Comparison of ENCODE assay signal across 8 mouse cellular contexts in the genomic region with DNA sequence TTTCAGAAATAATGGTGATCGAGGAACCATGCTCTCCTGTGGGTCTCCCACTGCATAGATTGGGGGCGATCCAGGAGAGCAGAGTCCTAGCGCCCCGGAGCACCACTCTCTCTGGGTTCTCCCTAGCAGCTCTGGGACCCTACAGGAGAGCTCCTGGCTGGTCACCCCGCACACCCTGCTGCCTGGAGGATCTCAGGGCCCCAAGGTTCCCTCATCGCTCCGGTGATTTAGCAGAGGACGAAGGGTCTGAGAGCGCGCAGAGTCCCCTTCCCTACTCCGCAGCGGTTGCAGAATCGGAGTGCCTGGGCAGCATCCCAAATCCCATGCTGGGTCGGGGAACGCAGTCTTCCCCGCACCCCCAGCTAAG. TPM values are rescaled to one million over a fixed set of nuclear protein-coding genes. Genes with fewer than 3 reads are reported as not detected.
DNase-seq lines count a peak whose midpoint lies in the region; ATAC-seq and TF ChIP-seq lines count a peak whose summit lies in the region.

No protein-coding gene starts in this region.

- H3K36me3 ChIP-seq in heart, embryonic 14.5 days (ENCODE audit: control insufficient read depth, insufficient read depth, low read length) = no peaks in the 10 kb centered on the region
- H3K36me3 ChIP-seq in CH12.LX (replicated peaks in 1 of 2; ENCODE audit: control insufficient read depth in 1 of 2, insufficient read depth in 1 of 2, low read length in 1 of 2) = peaks cover 0 to 2% of the 10 kb centered on the region in 2 experiments
- H3K36me3 ChIP-seq in embryonic facial prominence, embryonic 14.5 days (ENCODE audit: control insufficient read depth, insufficient read depth, low read length) = no peaks in the 10 kb centered on the region
- no peaks in the 10 kb centered on the region; the same call in 1 of the 2 replicates for H3K36me3 ChIP-seq in limb, embryonic 13.5 days
- H3K36me3 ChIP-seq in neural tube, embryonic 15.5 days = no peaks in the 10 kb centered on the region

- peak; percentile 50 for ATAC-seq in heart, embryonic 14.5 days (ENCODE audit: insufficient number of reproducible peaks, insufficient read depth, low FRiP score, low read depth)
- peak; percentile 73 for ATAC-seq in embryonic facial prominence, embryonic 14.5 days (ENCODE audit: low read depth)
- peak; percentile 42; the same call in 1 of the 2 replicates for ATAC-seq in limb, embryonic 13.5 days (ENCODE audit: low FRiP score, low read depth)
- peak; percentile 79 for ATAC-seq in neural tube, embryonic 15.5 days (ENCODE audit: low FRiP score)

- in situ Hi-C loops in CH12.LX (cut with MboI; ENCODE audit: low pct_ligation_motif_present, low pct_unique_long_range_greater_than_20kb, low sequenced_read_pairs) = no loop called here

- 0% methylated on average over 16 of the region's 16 CpGs for WGBS in heart, embryonic 14.5 days
- 0% methylated on average over 10 of the region's 16 CpGs for WGBS in embryonic facial prominence, embryonic 14.5 days
- WGBS in limb, embryonic 13.5 days = under 1% methylated on average over 16 of the region's 16 CpGs
- 0% methylated on average over 16 of the region's 16 CpGs for WGBS in neural tube, embryonic 15.5 days

- no peaks in the 10 kb centered on the region for H3K9me3 ChIP-seq in heart, embryonic 14.5 days (ENCODE audit: control insufficient read depth, low read length)
- no peaks in the 10 kb centered on the region for H3K9me3 ChIP-seq in CH12.LX (replicated peaks; ENCODE audit: low read length)
- H3K9me3 ChIP-seq in embryonic facial prominence, embryonic 14.5 days (ENCODE audit: control insufficient read depth, low read length) = peaks cover 10% of the 10 kb centered on the region
- H3K9me3 ChIP-seq in limb, embryonic 13.5 days = peaks cover 6% of the 10 kb centered on the region; the same call in 1 of the 2 replicates
- H3K9me3 ChIP-seq in neural tube, embryonic 15.5 days (replicated peaks) = no peaks in the 10 kb centered on the region

- H3K27ac ChIP-seq in heart, embryonic 14.5 days (replicated peaks in 1 of 2; ENCODE audit: control insufficient read depth in 1 of 2, insufficient read depth in 1 of 2, low read depth in 2 of 2, low read length in 2 of 2) = peak overlapping the region; percentile 84 to 88
- H3K27ac ChIP-seq in CH12.LX (ENCODE audit: insufficient read depth, low read depth) = peak overlapping the region; percentile 89
- peak overlapping the region; percentile 77 for H3K27ac ChIP-seq in embryonic facial prominence, embryonic 14.5 days (replicated peaks; ENCODE audit: low read depth, low read length)
- H3K27ac ChIP-seq in limb, embryonic 13.5 days = peak overlapping the region; percentile 86
- peak overlapping the region; percentile 82 for H3K27ac ChIP-seq in neural tube, embryonic 15.5 days (replicated peaks)

- no peak for TF ChIP-seq CTCF in CH12.LX (conservative IDR thresholded peaks at IDR 0.05 in 1 of 2, IDR thresholded peaks at IDR 0.05 in 1 of 2; ENCODE audit: low read depth in 2 of 2, low read length in 2 of 2)

- H3K79me2 ChIP-seq in CH12.LX (replicated peaks; ENCODE audit: control insufficient read depth, extremely low read depth, insufficient read depth, poor library complexity, severe bottlenecking) = peaks cover 60% of the 10 kb centered on the region

- dilution Hi-C loops in CH12.LX (cut with MboI; ENCODE audit: extremely low pct_ligation_motif_present, extremely low pct_unique_long_range_greater_than_20kb, low sequenced_read_pairs) = no loop called here

- DNase-seq in heart, postnatal 14 days = no peak
- DNase-seq in CH12.LX (ENCODE audit: extremely low read depth) = no peak
- no peak for DNase-seq in embryonic facial prominence, embryonic 14.5 days (ENCODE audit: low spot score)
- DNase-seq in layer of hippocampus, adult 9-11 months = no peak
- no peak for DNase-seq in kidney, postnatal 36 days

- no peaks in the 10 kb centered on the region for H3K27me3 ChIP-seq in heart, embryonic 14.5 days (ENCODE audit: control insufficient read depth, insufficient read depth, low read length)
- no peaks in the 10 kb centered on the region for H3K27me3 ChIP-seq in CH12.LX (replicated peaks)
- H3K27me3 ChIP-seq in embryonic facial prominence, embryonic 14.5 days (replicated peaks; ENCODE audit: control insufficient read depth, insufficient read depth, low read length) = no peaks in the 10 kb centered on the region
- H3K27me3 ChIP-seq in limb, embryonic 13.5 days = no peaks in the 10 kb centered on the region
- H3K27me3 ChIP-seq in neural tube, embryonic 15.5 days (replicated peaks) = peaks cover 6% of the 10 kb centered on the region; the same call in 1 of the 2 replicates

- intact Hi-C loops in heart, postnatal 14 days (cut with DNase I) = loop anchor here (2.0 to 10.0 kb wide), 4 partner anchors 45 to 212 kb away; no protein-coding TSS in a partner anchor

- no peak for TF ChIP-seq EP300 in CH12.LX (IDR thresholded peaks at IDR 0.05; ENCODE audit: low read length)

- no peak for TF ChIP-seq RAD21 in CH12.LX (IDR thresholded peaks at IDR 0.05; ENCODE audit: low read depth, low read length)

- peak overlapping the region; percentile 96 for H3K9ac ChIP-seq in heart, embryonic 14.5 days (ENCODE audit: low read length)
- peak overlapping the region; percentile 93 for H3K9ac ChIP-seq in CH12.LX (ENCODE audit: insufficient read depth, low read depth)
- H3K9ac ChIP-seq in embryonic facial prominence, embryonic 14.5 days (ENCODE audit: low read depth, low read length) = peak overlapping the region; percentile 81
- peak overlapping the region; percentile 88 for H3K9ac ChIP-seq in limb, embryonic 13.5 days
- H3K9ac ChIP-seq in neural tube, embryonic 15.5 days (replicated peaks) = peak overlapping the region; percentile 80

- H3K4me2 ChIP-seq in heart, embryonic 14.5 days (ENCODE audit: low read length) = peak overlapping the region; percentile 88
- no peak overlapping the region for H3K4me2 ChIP-seq in CH12.LX (ENCODE audit: insufficient read depth, low read depth, poor library complexity, severe bottlenecking)
- H3K4me2 ChIP-seq in embryonic facial prominence, embryonic 14.5 days (ENCODE audit: low read depth, low read length) = peak overlapping the region; percentile 73
- peak overlapping the region; percentile 87 for H3K4me2 ChIP-seq in limb, embryonic 13.5 days (replicated peaks)
- H3K4me2 ChIP-seq in neural tube, embryonic 15.5 days = peak overlapping the region; percentile 90

- TF ChIP-seq POLR2A in CH12.LX (IDR thresholded peaks at IDR 0.05; ENCODE audit: low read depth, low read length) = no peak

- peak overlapping the region; percentile 90 to 92 for H3K4me3 ChIP-seq in heart, embryonic 14.5 days (ENCODE audit: control insufficient read depth in 1 of 2, insufficient read depth in 1 of 2, low read depth in 1 of 2, low read length in 2 of 2)
- H3K4me3 ChIP-seq in CH12.LX (replicated peaks in 1 of 3; ENCODE audit: low read depth in 2 of 3, low read length in 2 of 3, poor library complexity in 1 of 3) = peak overlapping the region; percentile 89 to 97 (median 95)
- peak overlapping the region; percentile 78 for H3K4me3 ChIP-seq in embryonic facial prominence, embryonic 14.5 days (ENCODE audit: low read depth, low read length)
- H3K4me3 ChIP-seq in limb, embryonic 13.5 days = peak overlapping the region; percentile 62
- H3K4me3 ChIP-seq in neural tube, embryonic 15.5 days (replicated peaks) = peak overlapping the region; percentile 82

- H3K4me1 ChIP-seq in heart, embryonic 14.5 days (ENCODE audit: control insufficient read depth in 2 of 2, insufficient read depth in 2 of 2, low read length in 2 of 2) = peaks cover 2 to 7% of the 10 kb centered on the region in 2 experiments; a peak in 2 of 4 replicates
- H3K4me1 ChIP-seq in CH12.LX (ENCODE audit: control insufficient read depth in 1 of 2, insufficient read depth in 2 of 2) = peaks cover 0 to 7% of the 10 kb centered on the region in 2 experiments; a peak in 2 of 4 replicates
- no peaks in the 10 kb centered on the region for H3K4me1 ChIP-seq in embryonic facial prominence, embryonic 14.5 days (ENCODE audit: control insufficient read depth, insufficient read depth, low read length)
- H3K4me1 ChIP-seq in limb, embryonic 13.5 days = peaks cover 18% of the 10 kb centered on the region
- peaks cover 16% of the 10 kb centered on the region for H3K4me1 ChIP-seq in neural tube, embryonic 15.5 days

TF ChIP-seq in CH12.LX, 34 proteins besides CTCF, POLR2A, EP300 and RAD21:
- no peak for TF ChIP-seq ZC3H11A (IDR thresholded peaks at IDR 0.05; ENCODE audit: low read depth, low read length)
- TF ChIP-seq CHD1 (IDR thresholded peaks at IDR 0.05; ENCODE audit: low read depth, low read length) = peak; percentile 75; the same call in 1 of the 2 replicates
- no peak for TF ChIP-seq ZMIZ1 (IDR thresholded peaks at IDR 0.05; ENCODE audit: low read depth, low read length)
- no peak for TF ChIP-seq POLR2AphosphoS2 (IDR thresholded peaks at IDR 0.05; ENCODE audit: low read depth, low read length)

RNA-seq across cellular contexts. Expression of a gene that starts 1.4 kb away (rescaled TPM):
- 11.4 and 16.0 TPM in 2 replicates for polyA plus RNA-seq in heart, embryonic 14.5 days (2014; fragmentation: Nextera tagmentation; extraction: Ambion mirVana)
- 10 to 100 TPM; 33.5 to 37.5 TPM for total RNA-seq in heart, postnatal 14 days (2021)
- total RNA-seq in CH12.LX (2012; rRNA removed) = 149 and 167 TPM in 2 replicates
- 225 and 240 TPM in 2 replicates for total RNA-seq in CH12.LX (2014; rRNA removed)
- 391 and 420 TPM in 2 replicates for polyA plus RNA-seq in CH12.LX (2012; ENCODE audit: insufficient read length, low read depth)
- 12.8 and 14.0 TPM in 2 replicates for polyA plus RNA-seq in embryonic facial prominence, embryonic 14.5 days (2014; fragmentation: Nextera tagmentation; extraction: Ambion mirVana)
- 17.9 and 18.6 TPM in 2 replicates for polyA plus RNA-seq in limb, embryonic 13.5 days (2015; fragmentation: Nextera tagmentation; extraction: Ambion mirVana)
- 12.1 and 16.3 TPM in 2 replicates for polyA plus RNA-seq in neural tube, embryonic 15.5 days (2015; fragmentation: Nextera tagmentation; extraction: Ambion mirVana)

Comparison
In these comparisons a context has a peak if more than half of its experiments do, and no peak if none do; other contexts are left out.
1. RNA of a gene that starts 1.4 kb away (polyA plus RNA-seq): 391 to 420 TPM in CH12.LX; 17.9 to 18.6 TPM in limb, embryonic 13.5 days, 11.4 to 16.0 TPM in heart, embryonic 14.5 days, 12.8 to 14.0 TPM in embryonic facial prominence, embryonic 14.5 days and 12.1 to 16.3 TPM in neural tube, embryonic 15.5 days; every median in the first group is over 10 times any median in the second.
2. Peak in every context shown above with its lines, with median percentiles within 50 percentile points of each other: ATAC-seq, H3K27ac ChIP-seq, H3K4me3 ChIP-seq and H3K9ac ChIP-seq.